Mouse (Mus musculus): ENCODE data around the gene Chp2. TPM values are rescaled to one million over a fixed set of nuclear protein-coding genes. Genes with fewer than 3 reads are reported as not detected.
"Not testable (repeated sequence)": the region's sequence is repeated elsewhere in the genome, so short reads cannot be mapped to it uniquely, and the experiment has no call there.

Chp2 gene
- polyA plus RNA-seq, 1 experiment from 2014 or later = not detected

- not testable (repeated sequence) for H3K4me1 ChIP-seq (replicated peaks); H3K27ac ChIP-seq; H3K36me3 ChIP-seq; H3K4me2 ChIP-seq; ATAC-seq (ENCODE audit: insufficient number of reproducible peaks, insufficient read depth, low FRiP score, low TSS enrichment, low read depth); H3K9ac ChIP-seq (replicated peaks); H3K4me3 ChIP-seq (replicated peaks); H3K27me3 ChIP-seq; H3K9me3 ChIP-seq
Observed at GRCm38 (mm10) chr7:122242744-122243143, 23.4 kb downstream of the Chp2 start.

- Histone ChIP-seq H3K4me2 (no peak overlapping the region), H3K27ac (no peak overlapping the region), H3K4me1 (replicated peaks) (no peaks in the 10 kb centered on the region), H3K27me3 (no peaks in the 10 kb centered on the region), H3K9me3 (no peaks in the 10 kb centered on the region), H3K4me3 (replicated peaks) (no peak overlapping the region), H3K36me3 (no peaks in the 10 kb centered on the region), H3K9ac (replicated peaks) (no peak overlapping the region)
- 55% methylated on average over 7 of the region's 7 CpGs for WGBS
- no peak for ATAC-seq (ENCODE audit: insufficient number of reproducible peaks, insufficient read depth, low FRiP score, low TSS enrichment, low read depth)
Observed at GRCm38 (mm10) chr7:122244166-122244565, 24.9 kb downstream of the Chp2 start.

GRCm38 (mm10) chr7:122244584-122244983 is 25.3 kb downstream of the Chp2 start:
- Histone ChIP-seq H3K4me3 (replicated peaks) (no peak overlapping the region), H3K36me3 (no peaks in the 10 kb centered on the region), H3K9ac (replicated peaks) (no peak overlapping the region), H3K27me3 (0 out of 2 replicates have a peak, but pooled peaks cover 2% of the 10 kb centered on the region), H3K9me3 (no peaks in the 10 kb centered on the region), H3K27ac (no peak overlapping the region), H3K4me2 (no peak overlapping the region), H3K4me1 (replicated peaks) (no peaks in the 10 kb centered on the region)
- no peak for ATAC-seq (ENCODE audit: insufficient number of reproducible peaks, insufficient read depth, low FRiP score, low TSS enrichment, low read depth)
- WGBS = 75% methylated on average over 8 of the region's 8 CpGs

GRCm38 (mm10) chr7:122245976-122246375 is 26.7 kb downstream of the Chp2 start:
- H3K4me1 ChIP-seq (replicated peaks) = no peaks in the 10 kb centered on the region
- no peak for ATAC-seq (ENCODE audit: insufficient number of reproducible peaks, insufficient read depth, low FRiP score, low TSS enrichment, low read depth)
- H3K27ac ChIP-seq = no peak overlapping the region
- no peak overlapping the region for H3K9ac ChIP-seq (replicated peaks)
- WGBS = 45% methylated on average over 4 of the region's 5 CpGs
- no peak overlapping the region for H3K4me3 ChIP-seq (replicated peaks)
- H3K36me3 ChIP-seq = no peaks in the 10 kb centered on the region
- 0 out of 2 replicates have a peak, but pooled peaks cover 3% of the 10 kb centered on the region for H3K27me3 ChIP-seq
- no peak overlapping the region for H3K4me2 ChIP-seq
- H3K9me3 ChIP-seq = no peaks in the 10 kb centered on the region

- no peaks in the 10 kb centered on the region for H3K4me1 ChIP-seq (replicated peaks)
- no peaks in the 10 kb centered on the region for H3K36me3 ChIP-seq
- H3K4me3 ChIP-seq (replicated peaks) = no peak overlapping the region
- no peak overlapping the region for H3K4me2 ChIP-seq
- no peaks in the 10 kb centered on the region for H3K9me3 ChIP-seq
- 73% methylated on average over 10 of the region's 10 CpGs for WGBS
- H3K27me3 ChIP-seq = 0 out of 2 replicates have a peak, but pooled peaks cover 3% of the 10 kb centered on the region
- no peak overlapping the region for H3K27ac ChIP-seq
- ATAC-seq (ENCODE audit: insufficient number of reproducible peaks, insufficient read depth, low FRiP score, low TSS enrichment, low read depth) = no peak
- no peak overlapping the region for H3K9ac ChIP-seq (replicated peaks)
Observed at GRCm38 (mm10) chr7:122247254-122247864, 28.1 kb downstream of the Chp2 start.

- no peak overlapping the region for H3K27ac ChIP-seq
- H3K9me3 ChIP-seq = no peaks in the 10 kb centered on the region
- no peaks in the 10 kb centered on the region for H3K36me3 ChIP-seq
- ATAC-seq (ENCODE audit: insufficient number of reproducible peaks, insufficient read depth, low FRiP score, low TSS enrichment, low read depth) = no peak
- H3K4me2 ChIP-seq = no peak overlapping the region
- H3K9ac ChIP-seq (replicated peaks) = no peak overlapping the region
- no peaks in the 10 kb centered on the region for H3K4me1 ChIP-seq (replicated peaks)
- H3K4me3 ChIP-seq (replicated peaks) = no peak overlapping the region
- 88% methylated on average over 9 of the region's 9 CpGs for WGBS
- 0 out of 2 replicates have a peak, but pooled peaks cover 3% of the 10 kb centered on the region for H3K27me3 ChIP-seq
Observed at GRCm38 (mm10) chr7:122249321-122249821, 30.1 kb downstream of the Chp2 start.

GRCm38 (mm10) chr7:122251197-122252011 is 32.1 kb downstream of the Chp2 start:
- Histone ChIP-seq H3K4me3 (replicated peaks) (no peak overlapping the region), H3K4me2 (peak overlapping the region; percentile 23; the same call in 1 of the 2 replicates), H3K27me3 (peaks cover 8% of the 10 kb centered on the region; the same call in 1 of the 2 replicates), H3K9ac (replicated peaks) (no peak overlapping the region), H3K9me3 (no peaks in the 10 kb centered on the region), H3K4me1 (replicated peaks) (no peaks in the 10 kb centered on the region), H3K36me3 (no peaks in the 10 kb centered on the region), H3K27ac (no peak overlapping the region)
- ATAC-seq (ENCODE audit: insufficient number of reproducible peaks, insufficient read depth, low FRiP score, low TSS enrichment, low read depth) = no peak
- WGBS = 32% methylated on average over 21 of the region's 21 CpGs

- no peak for ATAC-seq (ENCODE audit: insufficient number of reproducible peaks, insufficient read depth, low FRiP score, low TSS enrichment, low read depth)
- peaks cover 10% of the 10 kb centered on the region; the same call in 1 of the 2 replicates for H3K27me3 ChIP-seq
Observed at GRCm38 (mm10) chr7:122256722-122257121, 37.4 kb downstream of the Chp2 start.

GRCm38 (mm10) chr7:122258521-122258920 is 39.2 kb downstream of the Chp2 start:
- Histone ChIP-seq H3K9ac (replicated peaks) (no peak overlapping the region), H3K27me3 (peaks cover 10% of the 10 kb centered on the region; the same call in 1 of the 2 replicates), H3K4me1 (replicated peaks) (no peaks in the 10 kb centered on the region), H3K4me2 (no peak overlapping the region), H3K4me3 (replicated peaks) (no peak overlapping the region), H3K36me3 (no peaks in the 10 kb centered on the region), H3K27ac (no peak overlapping the region), H3K9me3 (no peaks in the 10 kb centered on the region)
- ATAC-seq (ENCODE audit: insufficient number of reproducible peaks, insufficient read depth, low FRiP score, low TSS enrichment, low read depth) = no peak
- 75% methylated on average over 4 of the region's 4 CpGs for WGBS

More at GRCm38 (mm10) chr7:122256722-122257121, 37.4 kb downstream of the Chp2 start:
- H3K4me1 ChIP-seq (replicated peaks) = no peaks in the 10 kb centered on the region
- H3K4me2 ChIP-seq = no peak overlapping the region
- H3K36me3 ChIP-seq = no peaks in the 10 kb centered on the region
- H3K9me3 ChIP-seq = no peaks in the 10 kb centered on the region
- 78% methylated on average over 7 of the region's 7 CpGs for WGBS
- H3K27ac ChIP-seq = no peak overlapping the region
- H3K9ac ChIP-seq (replicated peaks) = no peak overlapping the region
- no peak overlapping the region for H3K4me3 ChIP-seq (replicated peaks)

GRCm38 (mm10) chr7:122260055-122260602 is 40.8 kb downstream of the Chp2 start:
- H3K36me3 ChIP-seq = no peaks in the 10 kb centered on the region
- H3K4me1 ChIP-seq (replicated peaks) = no peaks in the 10 kb centered on the region
- H3K9ac ChIP-seq (replicated peaks) = no peak overlapping the region
- no peak overlapping the region for H3K27ac ChIP-seq
- H3K27me3 ChIP-seq = peaks cover 10% of the 10 kb centered on the region; the same call in 1 of the 2 replicates
- H3K4me3 ChIP-seq (replicated peaks) = no peak overlapping the region
- no peak for ATAC-seq (ENCODE audit: insufficient number of reproducible peaks, insufficient read depth, low FRiP score, low TSS enrichment, low read depth)
- no peak overlapping the region for H3K4me2 ChIP-seq
- no peaks in the 10 kb centered on the region for H3K9me3 ChIP-seq
- WGBS = 82% methylated on average over 5 of the region's 5 CpGs

GRCm38 (mm10) chr7:122268983-122269486 is 49.7 kb downstream of the Chp2 start:
- Histone ChIP-seq H3K36me3 (no peaks in the 10 kb centered on the region), H3K4me2 (no peak overlapping the region), H3K4me1 (replicated peaks) (no peaks in the 10 kb centered on the region), H3K9me3 (no peaks in the 10 kb centered on the region), H3K4me3 (replicated peaks) (no peak overlapping the region), H3K27me3 (no peaks in the 10 kb centered on the region), H3K9ac (replicated peaks) (no peak overlapping the region), H3K27ac (no peak overlapping the region)
- no peak for ATAC-seq (ENCODE audit: insufficient number of reproducible peaks, insufficient read depth, low FRiP score, low TSS enrichment, low read depth)
- 84% methylated on average over 4 of the region's 4 CpGs for WGBS

Measured in limb, embryonic 12.5 days (tissue).